Comparison of ENCODE assay signal across 26 mouse cellular contexts in genomic region chr11:114914978-114915377, GRCm38 (mm10). TPM values are rescaled to one million over a fixed set of nuclear protein-coding genes. Genes with fewer than 3 reads are reported as not detected.
A peak's percentile ranks its signal among the peaks of the same experiment; 100 is the strongest.
DNase-seq lines count a peak whose midpoint lies in the region; ATAC-seq and TF ChIP-seq lines count a peak whose summit lies in the region.
"Had no signal": no experiment of that assay in that cellular context is flagged by ENCODE, and none has a peak within 500 bp of the region (broad histone marks: within the 10 kb centered on the region; RNA-seq: fewer than 3 reads in every experiment).

No protein-coding gene starts in this region.

- H3K4me3 ChIP-seq in embryonic facial prominence, embryonic 13.5 days, result no peak overlapping the region
- no peak overlapping the region for H3K4me3 ChIP-seq in embryonic facial prominence, embryonic 10.5 days
- no peak overlapping the region for H3K4me3 ChIP-seq in lung, embryonic 14.5 days (ENCODE audit: low read depth, low read length)
- no peak overlapping the region for H3K4me3 ChIP-seq in lung, adult 2 months (replicated peaks; ENCODE audit: extremely low read depth, low read depth, low read length)
- no peak overlapping the region for H3K4me3 ChIP-seq in heart, embryonic 14.5 days (ENCODE audit: control insufficient read depth in 1 of 2, insufficient read depth in 1 of 2, low read depth in 1 of 2, low read length in 2 of 2)
- no peak overlapping the region for H3K4me3 ChIP-seq in macrophage (ENCODE audit: inconsistent target)
- H3K4me3 ChIP-seq in hindbrain, embryonic 10.5 days, result no peak overlapping the region
- H3K4me3 ChIP-seq: embryonic facial prominence, embryonic 12.5 days; heart, adult 2 months; hindbrain, embryonic 15.5 days; layer of hippocampus, adult 2 months; limb, embryonic 12.5 days had no signal

- 0 out of 2 replicates have a peak, but pooled peaks cover 3% of the 10 kb centered on the region for H3K9me3 ChIP-seq in embryonic facial prominence, embryonic 13.5 days
- no peaks in the 10 kb centered on the region for H3K9me3 ChIP-seq in embryonic facial prominence, embryonic 10.5 days
- H3K9me3 ChIP-seq in lung, embryonic 14.5 days (ENCODE audit: low read depth, low read length), result no peaks in the 10 kb centered on the region; the same call in 1 of the 2 replicates
- H3K9me3 ChIP-seq in heart, embryonic 14.5 days (ENCODE audit: control insufficient read depth, low read length), result peaks cover 8% of the 10 kb centered on the region; the same call in 1 of the 2 replicates
- H3K9me3 ChIP-seq in hindbrain, embryonic 10.5 days, result no peaks in the 10 kb centered on the region
- H3K9me3 ChIP-seq: embryonic facial prominence, embryonic 12.5 days; hindbrain, embryonic 15.5 days; limb, embryonic 12.5 days had no signal

- no peak for ATAC-seq in embryonic facial prominence, embryonic 13.5 days (ENCODE audit: insufficient number of reproducible peaks, insufficient read depth, low FRiP score, low TSS enrichment, low read depth)
- no peak for ATAC-seq in lung, embryonic 14.5 days (ENCODE audit: insufficient read depth)
- no peak for ATAC-seq in heart, embryonic 14.5 days (ENCODE audit: insufficient number of reproducible peaks, insufficient read depth, low FRiP score, low read depth)
- ATAC-seq: forebrain, postnatal 0 days; intestine, postnatal 0 days had no signal

- H3K36me3 ChIP-seq in embryonic facial prominence, embryonic 13.5 days, result no peaks in the 10 kb centered on the region
- H3K36me3 ChIP-seq in embryonic facial prominence, embryonic 10.5 days (replicated peaks), result no peaks in the 10 kb centered on the region
- no peaks in the 10 kb centered on the region for H3K36me3 ChIP-seq in lung, embryonic 14.5 days (ENCODE audit: insufficient read depth)
- H3K36me3 ChIP-seq in heart, embryonic 14.5 days (ENCODE audit: control insufficient read depth, insufficient read depth, low read length), result no peaks in the 10 kb centered on the region
- H3K36me3 ChIP-seq in macrophage (ENCODE audit: inconsistent target), result no peaks in the 10 kb centered on the region
- H3K36me3 ChIP-seq in hindbrain, embryonic 10.5 days, result no peaks in the 10 kb centered on the region
- H3K36me3 ChIP-seq: embryonic facial prominence, embryonic 12.5 days; hindbrain, embryonic 15.5 days; limb, embryonic 12.5 days had no signal

- H3K79me2 ChIP-seq in macrophage (ENCODE audit: inconsistent target), result no peaks in the 10 kb centered on the region

- no peak for TF ChIP-seq CTCF in lung, embryonic 14.5 days (IDR thresholded peaks at IDR 0.05; ENCODE audit: low read depth)
- no peak for TF ChIP-seq CTCF in lung, adult 2 months (IDR thresholded peaks at IDR 0.05; ENCODE audit: insufficient read depth, low read length)

- 0 out of 2 replicates have a peak, but pooled peaks cover 4% of the 10 kb centered on the region for H3K27me3 ChIP-seq in embryonic facial prominence, embryonic 13.5 days
- H3K27me3 ChIP-seq in embryonic facial prominence, embryonic 10.5 days (replicated peaks; ENCODE audit: low read depth, poor library complexity, severe bottlenecking), result no peaks in the 10 kb centered on the region
- no peaks in the 10 kb centered on the region for H3K27me3 ChIP-seq in lung, embryonic 14.5 days (ENCODE audit: insufficient read depth, low read length)
- H3K27me3 ChIP-seq in heart, embryonic 14.5 days (ENCODE audit: control insufficient read depth, insufficient read depth, low read length), result no peaks in the 10 kb centered on the region
- H3K27me3 ChIP-seq in hindbrain, embryonic 10.5 days (ENCODE audit: insufficient read depth, poor library complexity, severe bottlenecking), result peaks cover 9% of the 10 kb centered on the region; the same call in 1 of the 2 replicates
- H3K27me3 ChIP-seq: embryonic facial prominence, embryonic 12.5 days had no signal

- TF ChIP-seq POLR2A in lung, adult 2 months (IDR thresholded peaks at IDR 0.05; ENCODE audit: borderline replicate concordance, extremely low read depth, low read depth, low read length), result no peak

- H3K4me2 ChIP-seq in embryonic facial prominence, embryonic 13.5 days, result no peak overlapping the region
- no peak overlapping the region for H3K4me2 ChIP-seq in lung, embryonic 14.5 days
- H3K4me2 ChIP-seq in heart, embryonic 14.5 days (ENCODE audit: low read length), result peak overlapping the region; percentile 31; the same call in 1 of the 2 replicates
- H3K4me2 ChIP-seq: embryonic facial prominence, embryonic 12.5 days; hindbrain, embryonic 15.5 days; limb, embryonic 12.5 days had no signal

- no peaks in the 10 kb centered on the region for H3K4me1 ChIP-seq in embryonic facial prominence, embryonic 13.5 days
- no peaks in the 10 kb centered on the region for H3K4me1 ChIP-seq in embryonic facial prominence, embryonic 10.5 days
- no peaks in the 10 kb centered on the region for H3K4me1 ChIP-seq in lung, embryonic 14.5 days (ENCODE audit: insufficient read depth)
- H3K4me1 ChIP-seq in lung, adult 2 months (ENCODE audit: control insufficient read depth, insufficient read depth, low read length), result no peaks in the 10 kb centered on the region
- peaks cover 7 to 11% of the 10 kb centered on the region in 2 experiments for H3K4me1 ChIP-seq in heart, embryonic 14.5 days (ENCODE audit: control insufficient read depth in 2 of 2, insufficient read depth in 2 of 2, low read length in 2 of 2)
- H3K4me1 ChIP-seq in hindbrain, embryonic 10.5 days (replicated peaks), result no peaks in the 10 kb centered on the region
- H3K4me1 ChIP-seq: embryonic facial prominence, embryonic 12.5 days; hindbrain, embryonic 15.5 days; limb, embryonic 12.5 days had no signal

- no peak for DNase-seq in embryonic facial prominence, embryonic 10.5 days (ENCODE audit: low spot score)
- DNase-seq in lung, embryonic 14.5 days, result peak; percentile 4
- no peak for DNase-seq in lung, adult 2 months
- no peak for DNase-seq in gastrocnemius, postnatal 10 days
- no peak for DNase-seq in hindbrain, embryonic 10.5 days (ENCODE audit: low spot score)
- DNase-seq: cerebellum, adult 11-12 months; cerebellum, postnatal 36 days; forebrain, postnatal 0 days; kidney, postnatal 10 days; midbrain, embryonic 14.5 days; right cerebral cortex, adult 18-20 months; thymus, adult 2 months had no signal

- H3K27ac ChIP-seq in embryonic facial prominence, embryonic 13.5 days, result no peak overlapping the region
- no peak overlapping the region for H3K27ac ChIP-seq in embryonic facial prominence, embryonic 10.5 days (replicated peaks)
- no peak overlapping the region for H3K27ac ChIP-seq in lung, embryonic 14.5 days (ENCODE audit: low read depth)
- H3K27ac ChIP-seq in heart, embryonic 14.5 days (replicated peaks in 1 of 2; ENCODE audit: control insufficient read depth in 1 of 2, insufficient read depth in 1 of 2, low read depth in 2 of 2, low read length in 2 of 2), result peak overlapping the region in 1 of 2 experiments; percentile 44; a peak in 1 of 4 replicates
- peak overlapping the region; percentile 97 for H3K27ac ChIP-seq in macrophage
- H3K27ac ChIP-seq in hindbrain, embryonic 10.5 days, result no peak overlapping the region
- H3K27ac ChIP-seq: embryonic facial prominence, embryonic 12.5 days; heart, adult 2 months; hindbrain, embryonic 15.5 days; layer of hippocampus, adult 2 months; limb, embryonic 12.5 days had no signal

- whole genome bisulfite sequencing in embryonic facial prominence, embryonic 13.5 days, result 39% methylated on average over 7 of the region's 7 CpGs
- WGBS in embryonic facial prominence, embryonic 10.5 days, result 52% methylated on average over 7 of the region's 7 CpGs
- 27% methylated on average over 7 of the region's 7 CpGs for WGBS in lung, embryonic 14.5 days
- WGBS in lung, adult 2 months, result 12% methylated on average over 7 of the region's 7 CpGs
- 20% methylated on average over 7 of the region's 7 CpGs for WGBS in heart, embryonic 14.5 days
- WGBS in macrophage (ENCODE audit: missing documents), result 3% methylated on average over 7 of the region's 7 CpGs
- WGBS in hindbrain, embryonic 10.5 days, result 67% methylated on average over 7 of the region's 7 CpGs

- H3K9ac ChIP-seq in embryonic facial prominence, embryonic 13.5 days, result 0 out of 2 replicates have a peak overlapping the region, but pooled peaks have one; percentile 6
- H3K9ac ChIP-seq in lung, embryonic 14.5 days, result no peak overlapping the region
- no peak overlapping the region for H3K9ac ChIP-seq in heart, embryonic 14.5 days (ENCODE audit: low read length)
- H3K9ac ChIP-seq: embryonic facial prominence, embryonic 12.5 days; forebrain, postnatal 0 days; hindbrain, embryonic 15.5 days; limb, embryonic 12.5 days had no signal

RNA-seq across cellular contexts. Expression of gene Cd300lb, which starts 19.2 kb away (rescaled TPM):
- polyA plus RNA-seq in embryonic facial prominence, embryonic 13.5 days (2015; fragmentation: Nextera tagmentation; extraction: Ambion mirVana), result 0.15 and 0.32 TPM in 2 replicates
- 0.10 TPM in 1 of 2 replicates, not detected in the other for polyA plus RNA-seq in embryonic facial prominence, embryonic 10.5 days (2016; fragmentation: Nextera tagmentation; extraction: Ambion mirVana)
- polyA plus RNA-seq in lung, embryonic 14.5 days (2014; fragmentation: Nextera tagmentation; extraction: Ambion mirVana), result 0.36 and 0.43 TPM in 2 replicates
- polyA plus RNA-seq in lung, adult 2 months (2012; rRNA removed), result 2.4 and 5.4 TPM in 2 replicates
- polyA plus RNA-seq in heart, embryonic 14.5 days (2014; fragmentation: Nextera tagmentation; extraction: Ambion mirVana), result 0.39 and 0.54 TPM in 2 replicates
- 100 to 1,000 TPM in 4 of 26 experiments, 10 to 100 TPM in 13, 1 to 10 TPM in 9; 4.1 to 168 (median 19.4) TPM for total RNA-seq in macrophage (2018; cell fraction: chromatin; rRNA removed)
- 100 to 1,000 TPM in 8 of 26 experiments, 10 to 100 TPM in 18; 13.6 to 187 (median 44.7) TPM for total RNA-seq in macrophage (2018; cell fraction: cytosol; rRNA removed)
- total RNA-seq in macrophage (2018; cell fraction: nucleus; rRNA removed), result 100 to 1,000 TPM in 4 of 26 experiments, 10 to 100 TPM in 22; 12.3 to 213 (median 39.7) TPM
- 149 to 198 TPM (median 167 TPM) in 3 replicates for polyA plus RNA-seq in macrophage (2018)
- under 1 TPM; 0.35 to 0.47 TPM for total RNA-seq in gastrocnemius, postnatal 10 days (2021)
- polyA plus RNA-seq in hindbrain, embryonic 10.5 days (2016; fragmentation: Nextera tagmentation; extraction: Ambion mirVana), result 0.05 and 0.06 TPM in 2 replicates
- total RNA-seq: forebrain, postnatal 0 days; left cerebral cortex, adult 8-10 months had no signal
- polyA plus RNA-seq: forebrain, postnatal 0 days; limb, embryonic 12.5 days had no signal

RNA-seq across cellular contexts. Expression of gene Cd300a, which starts 25.1 kb away (rescaled TPM):
- polyA plus RNA-seq in embryonic facial prominence, embryonic 13.5 days (2015; fragmentation: Nextera tagmentation; extraction: Ambion mirVana), result 1.0 and 2.3 TPM in 2 replicates
- 1.1 and 1.8 TPM in 2 replicates for polyA plus RNA-seq in embryonic facial prominence, embryonic 10.5 days (2016; fragmentation: Nextera tagmentation; extraction: Ambion mirVana)
- 0.75 and 1.7 TPM in 2 replicates for polyA plus RNA-seq in lung, embryonic 14.5 days (2014; fragmentation: Nextera tagmentation; extraction: Ambion mirVana)
- polyA plus RNA-seq in lung, adult 2 months (2012; rRNA removed), result 2.5 and 5.0 TPM in 2 replicates
- 1.1 and 1.4 TPM in 2 replicates for polyA plus RNA-seq in heart, embryonic 14.5 days (2014; fragmentation: Nextera tagmentation; extraction: Ambion mirVana)
- total RNA-seq in macrophage (2018; cell fraction: chromatin; rRNA removed), result 100 to 1,000 TPM in 7 of 26 experiments, 10 to 100 TPM in 17, 1 to 10 TPM in 2; 8.5 to 217 (median 67.0) TPM
- 100 to 1,000 TPM in 13 of 26 experiments, 10 to 100 TPM in 13; 51.2 to 210 (median 105) TPM for total RNA-seq in macrophage (2018; cell fraction: cytosol; rRNA removed)
- 100 to 1,000 TPM in 14 of 26 experiments, 10 to 100 TPM in 12; 31.5 to 304 (median 108) TPM for total RNA-seq in macrophage (2018; cell fraction: nucleus; rRNA removed)
- polyA plus RNA-seq in macrophage (2018), result 86.9 to 197 TPM (median 152 TPM) in 3 replicates
- 1 to 10 TPM; 1.1 to 1.2 TPM for total RNA-seq in gastrocnemius, postnatal 10 days (2021)
- polyA plus RNA-seq in hindbrain, embryonic 10.5 days (2016; fragmentation: Nextera tagmentation; extraction: Ambion mirVana), result 0.81 and 1.0 TPM in 2 replicates

RNA-seq across cellular contexts. Expression of gene Cd300c, which starts 54.0 kb away (rescaled TPM):
- not detected in 2 replicates for polyA plus RNA-seq in embryonic facial prominence, embryonic 13.5 days (2015; fragmentation: Nextera tagmentation; extraction: Ambion mirVana)
- not detected in 2 replicates for polyA plus RNA-seq in embryonic facial prominence, embryonic 10.5 days (2016; fragmentation: Nextera tagmentation; extraction: Ambion mirVana)
- not detected in 2 replicates for polyA plus RNA-seq in lung, embryonic 14.5 days (2014; fragmentation: Nextera tagmentation; extraction: Ambion mirVana)
- 0.68 and 1.2 TPM in 2 replicates for polyA plus RNA-seq in lung, adult 2 months (2012; rRNA removed)
- not detected in 2 replicates for polyA plus RNA-seq in heart, embryonic 14.5 days (2014; fragmentation: Nextera tagmentation; extraction: Ambion mirVana)
- total RNA-seq in macrophage (2018; cell fraction: chromatin; rRNA removed), result 1 to 10 TPM in 6 of 26 experiments, not detected in 20; 1.5 to 2.5 (median 2.0) TPM
- 1 to 10 TPM in 3 of 26 experiments, under 1 TPM in 18, not detected in 5; 0.20 to 1.3 (median 0.56) TPM for total RNA-seq in macrophage (2018; cell fraction: cytosol; rRNA removed)
- 1 to 10 TPM in 14 of 26 experiments, not detected in 12; 1.1 to 2.9 (median 1.7) TPM for total RNA-seq in macrophage (2018; cell fraction: nucleus; rRNA removed)
- polyA plus RNA-seq in macrophage (2018), result 0.56 TPM in 1 of 3 replicates, not detected in the others
- total RNA-seq in gastrocnemius, postnatal 10 days (2021), result not detected
- not detected in 2 replicates for polyA plus RNA-seq in hindbrain, embryonic 10.5 days (2016; fragmentation: Nextera tagmentation; extraction: Ambion mirVana)
- total RNA-seq: adrenal gland, adult 18-20 months; forebrain, postnatal 0 days; gastrocnemius, adult 18-20 months; heart, adult 2 months; layer of hippocampus, adult 2 months; left cerebral cortex, adult 8-10 months had no signal
- polyA plus RNA-seq: embryonic facial prominence, embryonic 12.5 days; forebrain, postnatal 0 days; heart, adult 2 months; hindbrain, embryonic 15.5 days; intestine, postnatal 0 days; limb, embryonic 12.5 days; lung, embryonic 16.5 days; midbrain, embryonic 14.5 days; stomach, embryonic 14.5 days had no signal

Comparison
In these comparisons a context has a peak if more than half of its experiments do, and no peak if none do; other contexts are left out.
1. RNA of gene Cd300lb, which starts 19.2 kb away (polyA plus RNA-seq): 149 to 198 TPM in macrophage; 2.4 to 5.4 TPM in lung, adult 2 months, 0.39 to 0.54 TPM in heart, embryonic 14.5 days, 0.36 to 0.43 TPM in lung, embryonic 14.5 days, 0.15 to 0.32 TPM in embryonic facial prominence, embryonic 13.5 days, 0.10 TPM in embryonic facial prominence, embryonic 10.5 days and 0.05 to 0.06 TPM in hindbrain, embryonic 10.5 days; every median in the first group is over 10 times any median in the second.
2. RNA of gene Cd300a, which starts 25.1 kb away (polyA plus RNA-seq): 86.9 to 197 TPM in macrophage; 2.5 to 5.0 TPM in lung, adult 2 months, 1.1 to 1.8 TPM in embryonic facial prominence, embryonic 10.5 days, 1.1 to 1.4 TPM in heart, embryonic 14.5 days, 1.0 to 2.3 TPM in embryonic facial prominence, embryonic 13.5 days, 0.81 to 1.0 TPM in hindbrain, embryonic 10.5 days and 0.75 to 1.7 TPM in lung, embryonic 14.5 days; every median in the first group is over 10 times any median in the second.